Mouse (Mus musculus): ENCODE measurements around the gene Olfr209.
"Not testable (repeated sequence)": the region's sequence is repeated elsewhere in the genome, so short reads cannot be mapped to it uniquely, and the experiment has no call there.

Gene Olfr209

GRCm38 (mm10) chr16:59363893-59364292, at the start of gene Olfr209:
Olfr209 (minus strand) TSS chr16:59363993.
- DNase-seq (ENCODE audit: low read depth in 1 of 2, low spot score in 2 of 2): no peak

- DNase-seq (ENCODE audit: low read depth in 1 of 2, low spot score in 2 of 2): no peak
These were observed 49.7 kb upstream of the Olfr209 start for GRCm38 (mm10) chr16:59413475-59413874.

GRCm38 (mm10) chr16:59409800-59410199, 46.0 kb upstream of the Olfr209 start:
- DNase-seq (ENCODE audit: low read depth in 1 of 2, low spot score in 2 of 2): no peak

GRCm38 (mm10) chr16:59409341-59409748, 45.6 kb upstream of the Olfr209 start:
- no peak for DNase-seq (ENCODE audit: low read depth in 1 of 2, low spot score in 2 of 2)

- no peak for DNase-seq (ENCODE audit: low read depth in 1 of 2, low spot score in 2 of 2)
These were observed 43.2 kb upstream of the Olfr209 start, which contains the start of gene Gabrr3 for GRCm38 (mm10) chr16:59407032-59407431. Gabrr3 (plus strand) TSS chr16:59407332.

GRCm38 (mm10) chr16:59404798-59405197, 41.0 kb upstream of the Olfr209 start:
- DNase-seq (ENCODE audit: low read depth in 1 of 2, low spot score in 2 of 2): no peak

GRCm38 (mm10) chr16:59403684-59404083, 39.9 kb upstream of the Olfr209 start:
- DNase-seq (ENCODE audit: low read depth in 1 of 2, low spot score in 2 of 2): no peak

- no peak for DNase-seq (ENCODE audit: low read depth in 1 of 2, low spot score in 2 of 2)
These were observed 38.2 kb upstream of the Olfr209 start for GRCm38 (mm10) chr16:59401985-59402384.

GRCm38 (mm10) chr16:59401102-59401501, 37.3 kb upstream of the Olfr209 start:
- no peak for DNase-seq (ENCODE audit: low read depth in 1 of 2, low spot score in 2 of 2)

GRCm38 (mm10) chr16:59393300-59393699, 29.5 kb upstream of the Olfr209 start:
- no peak for DNase-seq (ENCODE audit: low read depth in 1 of 2, low spot score in 2 of 2)

- no peak for DNase-seq (ENCODE audit: low read depth in 1 of 2, low spot score in 2 of 2)
These were observed 14.6 kb downstream of the Olfr209 start, which contains the start of gene Olfr206 for GRCm38 (mm10) chr16:59349146-59349545. Olfr206 (minus strand) TSS chr16:59349246.

- no peak for DNase-seq (ENCODE audit: low read depth in 1 of 2, low spot score in 2 of 2)
These were observed 32.8 kb downstream of the Olfr209 start, which contains the start of gene Olfr205 for GRCm38 (mm10) chr16:59331038-59331437. Olfr205 (minus strand) TSS chr16:59331138.

- not testable (repeated sequence) for DNase-seq (ENCODE audit: low read depth in 1 of 2, low spot score in 2 of 2)
These were observed 40.5 kb downstream of the Olfr209 start for GRCm38 (mm10) chr16:59323262-59323661.

- no peak for DNase-seq (ENCODE audit: low read depth in 1 of 2, low spot score in 2 of 2)
These were observed 45.6 kb downstream of the Olfr209 start, which contains the start of gene Olfr204 for GRCm38 (mm10) chr16:59318148-59318547. Olfr204 (minus strand) TSS chr16:59318248.
